Mouse (Mus musculus): ENCODE results near the gene Tmem178. TPM values are rescaled to one million over a fixed set of nuclear protein-coding genes. Genes with fewer than 3 reads are reported as not detected.

Gene Tmem178
- polyA plus RNA-seq, 1 experiment from 2014 or later, result 4.8 TPM

DNA sequence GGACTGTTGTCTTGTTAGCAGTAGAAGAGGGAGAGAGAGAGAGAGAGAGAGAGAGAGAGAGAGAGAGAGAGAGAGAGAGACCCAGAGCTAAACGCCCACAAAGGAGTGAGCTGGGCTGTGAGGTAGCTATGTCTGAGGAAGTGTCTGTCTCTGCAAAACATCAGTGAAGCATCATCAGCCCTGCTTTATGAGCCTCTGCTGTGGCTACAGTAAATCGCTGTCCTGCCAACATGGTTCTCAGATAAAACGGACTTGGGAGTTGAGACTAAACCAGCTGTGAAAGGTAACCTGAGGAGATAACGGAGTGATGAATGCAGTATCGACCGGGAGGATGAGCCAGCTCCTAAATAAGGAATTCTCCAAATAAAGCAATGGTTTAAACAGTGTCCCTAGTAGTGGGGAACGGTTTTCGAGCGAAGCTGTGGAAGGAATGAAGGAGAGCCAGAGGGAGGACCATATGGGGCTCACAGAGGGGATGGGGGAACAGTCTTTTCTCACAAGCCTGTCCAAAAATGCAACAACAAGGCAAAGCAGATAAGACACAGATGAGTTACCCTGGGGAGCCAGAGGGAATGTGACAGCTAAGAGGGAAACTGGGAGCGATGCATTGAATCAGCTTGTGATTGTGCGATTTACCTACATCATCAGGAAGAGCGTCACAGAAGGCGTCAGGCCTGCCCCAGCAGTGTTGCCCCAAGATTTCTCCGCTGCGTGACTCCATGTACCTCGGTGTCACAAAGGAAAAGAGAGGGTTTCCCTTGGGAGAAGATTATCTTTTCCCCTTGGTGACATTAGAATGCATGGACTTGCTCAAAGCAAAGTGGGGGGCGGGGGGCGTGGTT is 66.6 kb downstream of the Tmem178 start:
- no peaks in the 10 kb centered on the region for H3K9me3 ChIP-seq
- peaks cover 30% of the 10 kb centered on the region for H3K4me1 ChIP-seq
- no peak overlapping the region for H3K27ac ChIP-seq
- H3K4me3 ChIP-seq, result no peak overlapping the region
- WGBS, result 85% methylated on average over 18 of the region's 18 CpGs
- DNase-seq (ENCODE audit: extremely low spot score, low spot score), result no peak
- no peaks in the 10 kb centered on the region for H3K27me3 ChIP-seq (ENCODE audit: poor library complexity, severe bottlenecking)
- no peaks in the 10 kb centered on the region for H3K36me3 ChIP-seq (replicated peaks)

GRCm38 (mm10) chr17:81015814-81016447 is 71.5 kb downstream of the Tmem178 start:
- peak; percentile 46 for DNase-seq (ENCODE audit: extremely low spot score, low spot score)
- no peaks in the 10 kb centered on the region for H3K36me3 ChIP-seq (replicated peaks)
- H3K9me3 ChIP-seq, result no peaks in the 10 kb centered on the region
- H3K27me3 ChIP-seq (ENCODE audit: poor library complexity, severe bottlenecking), result no peaks in the 10 kb centered on the region
- H3K27ac ChIP-seq, result no peak overlapping the region
- 0 out of 2 replicates have a peak, but pooled peaks cover 13% of the 10 kb centered on the region for H3K4me1 ChIP-seq
- 54% methylated on average over 4 of the region's 4 CpGs for WGBS
- H3K4me3 ChIP-seq, result no peak overlapping the region

GRCm38 (mm10) chr17:81017132-81017531 is 72.7 kb downstream of the Tmem178 start:
- Histone ChIP-seq H3K27ac (no peak overlapping the region), H3K27me3 (ENCODE audit: poor library complexity, severe bottlenecking) (no peaks in the 10 kb centered on the region), H3K4me3 (no peak overlapping the region), H3K36me3 (replicated peaks) (no peaks in the 10 kb centered on the region), H3K4me1 (0 out of 2 replicates have a peak, but pooled peaks cover 4% of the 10 kb centered on the region), H3K9me3 (no peaks in the 10 kb centered on the region)
- no peak for DNase-seq (ENCODE audit: extremely low spot score, low spot score)
- 64% methylated on average over 1 of the region's 1 CpGs for WGBS

GRCm38 (mm10) chr17:81027331-81027730 is 82.9 kb downstream of the Tmem178 start:
- Histone ChIP-seq H3K9me3 (no peaks in the 10 kb centered on the region), H3K4me1 (no peaks in the 10 kb centered on the region), H3K36me3 (replicated peaks) (peaks cover 73% of the 10 kb centered on the region), H3K27me3 (ENCODE audit: poor library complexity, severe bottlenecking) (no peaks in the 10 kb centered on the region), H3K4me3 (no peak overlapping the region), H3K27ac (no peak overlapping the region)
- no peak for DNase-seq (ENCODE audit: extremely low spot score, low spot score)
- 97% methylated on average over 6 of the region's 6 CpGs for WGBS

DNA sequence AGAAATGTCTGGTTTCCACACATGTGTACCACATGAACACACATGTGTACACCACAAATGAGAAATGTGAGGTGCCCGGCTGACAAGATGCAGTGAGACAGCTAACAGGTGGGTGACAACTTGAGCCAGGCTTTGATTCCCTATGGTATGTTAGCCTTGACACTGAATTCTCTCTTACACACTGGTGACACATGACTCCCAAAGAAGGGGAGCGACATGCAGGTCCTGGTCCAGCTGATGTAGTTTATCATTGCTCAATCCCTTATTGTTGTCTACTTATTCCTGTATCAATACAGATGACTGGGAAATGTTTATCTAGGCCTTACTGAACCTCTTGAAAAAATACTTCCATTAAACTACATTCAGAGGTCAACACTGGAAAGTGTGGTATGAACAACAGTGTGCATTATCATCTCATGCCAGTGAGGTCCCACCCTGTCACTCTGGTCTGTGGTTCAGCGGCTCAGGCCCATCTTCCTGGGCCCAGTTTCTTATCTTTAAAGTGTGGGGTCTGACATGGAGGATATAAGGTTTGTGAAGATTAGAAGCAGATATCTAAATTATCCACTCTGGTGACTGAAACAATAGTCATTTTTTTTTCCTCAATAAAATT is 87.5 kb downstream of the Tmem178 start:
- 95% methylated on average over 3 of the region's 3 CpGs for WGBS
- peaks cover 61% of the 10 kb centered on the region for H3K36me3 ChIP-seq (replicated peaks)

GRCm38 (mm10) chr17:81032957-81033356 is 88.5 kb downstream of the Tmem178 start:
- Histone ChIP-seq H3K27me3 (ENCODE audit: poor library complexity, severe bottlenecking) (no peaks in the 10 kb centered on the region), H3K4me1 (no peaks in the 10 kb centered on the region), H3K27ac (no peak overlapping the region), H3K9me3 (no peaks in the 10 kb centered on the region), H3K4me3 (no peak overlapping the region), H3K36me3 (replicated peaks) (peaks cover 67% of the 10 kb centered on the region)
- WGBS, result 85% methylated on average over 2 of the region's 2 CpGs
- DNase-seq (ENCODE audit: extremely low spot score, low spot score), result no peak

More for the DNA sequence above, 87.5 kb downstream of the Tmem178 start:
- no peak for DNase-seq (ENCODE audit: extremely low spot score, low spot score)
- Histone ChIP-seq H3K9me3 (no peaks in the 10 kb centered on the region), H3K4me1 (no peaks in the 10 kb centered on the region), H3K4me3 (no peak overlapping the region), H3K27ac (no peak overlapping the region), H3K27me3 (ENCODE audit: poor library complexity, severe bottlenecking) (no peaks in the 10 kb centered on the region)

GRCm38 (mm10) chr17:81035354-81035753 is 90.9 kb downstream of the Tmem178 start:
- no peaks in the 10 kb centered on the region for H3K9me3 ChIP-seq
- no peak overlapping the region for H3K4me3 ChIP-seq
- no peaks in the 10 kb centered on the region for H3K27me3 ChIP-seq (ENCODE audit: poor library complexity, severe bottlenecking)
- peaks cover 72% of the 10 kb centered on the region for H3K36me3 ChIP-seq (replicated peaks)
- DNase-seq (ENCODE audit: extremely low spot score, low spot score), result no peak
- no peaks in the 10 kb centered on the region for H3K4me1 ChIP-seq
- 92% methylated on average over 5 of the region's 5 CpGs for WGBS
- H3K27ac ChIP-seq, result no peak overlapping the region

- Histone ChIP-seq H3K36me3 (replicated peaks) (peaks cover 83% of the 10 kb centered on the region), H3K27ac (no peak overlapping the region), H3K9me3 (no peaks in the 10 kb centered on the region), H3K4me3 (no peak overlapping the region), H3K27me3 (ENCODE audit: poor library complexity, severe bottlenecking) (no peaks in the 10 kb centered on the region), H3K4me1 (no peaks in the 10 kb centered on the region)
- 94% methylated on average over 2 of the region's 2 CpGs for WGBS
- DNase-seq (ENCODE audit: extremely low spot score, low spot score), result no peak
Measured at GRCm38 (mm10) chr17:81038707-81039408, 94.4 kb downstream of the Tmem178 start.

DNA sequence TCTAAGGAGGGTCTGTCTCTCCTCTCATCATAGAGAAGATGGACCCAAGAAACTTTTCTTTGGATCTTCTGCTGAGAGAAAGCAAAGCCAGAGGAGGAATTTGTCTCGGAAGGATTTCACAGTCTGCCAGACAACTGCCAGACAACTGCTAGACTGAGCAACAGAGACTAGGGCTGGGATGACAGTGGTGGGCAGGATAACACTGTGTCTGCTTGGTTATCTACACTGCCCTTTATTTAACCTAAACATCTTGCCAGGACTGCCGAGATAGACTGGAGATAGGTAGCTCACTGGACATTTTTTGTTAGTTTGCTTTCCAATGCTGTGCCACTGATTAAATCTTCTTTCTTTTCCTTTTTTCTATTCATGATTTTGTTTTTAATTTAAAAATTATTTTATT is 97.2 kb downstream of the Tmem178 start:
- Histone ChIP-seq H3K36me3 (replicated peaks) (peaks cover 78% of the 10 kb centered on the region), H3K4me3 (no peak overlapping the region), H3K27ac (no peak overlapping the region), H3K4me1 (no peaks in the 10 kb centered on the region), H3K27me3 (ENCODE audit: poor library complexity, severe bottlenecking) (no peaks in the 10 kb centered on the region), H3K9me3 (no peaks in the 10 kb centered on the region)
- DNase-seq (ENCODE audit: extremely low spot score, low spot score), result no peak
- 97% methylated on average over 2 of the region's 2 CpGs for WGBS

DNA sequence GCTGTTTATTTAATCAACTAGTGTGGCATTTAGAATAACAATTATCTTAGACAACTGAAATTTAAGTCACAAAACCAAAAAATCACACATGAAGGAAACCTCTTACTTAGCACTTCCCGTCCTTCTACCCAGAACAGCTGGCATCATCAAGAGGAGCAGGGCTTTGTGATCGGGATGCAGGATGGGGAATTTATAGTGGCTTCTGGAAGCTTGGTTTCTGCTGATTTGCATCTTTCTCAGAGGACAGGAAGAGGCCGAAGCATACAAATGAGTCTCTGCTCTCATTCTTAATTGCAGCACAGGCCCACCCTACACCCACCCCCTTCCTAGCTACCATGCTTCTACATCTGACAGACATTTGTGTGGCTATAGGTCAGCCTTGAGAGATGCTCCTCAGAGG is 99.9 kb downstream of the Tmem178 start:
- no peak for DNase-seq (ENCODE audit: extremely low spot score, low spot score)

DNA sequence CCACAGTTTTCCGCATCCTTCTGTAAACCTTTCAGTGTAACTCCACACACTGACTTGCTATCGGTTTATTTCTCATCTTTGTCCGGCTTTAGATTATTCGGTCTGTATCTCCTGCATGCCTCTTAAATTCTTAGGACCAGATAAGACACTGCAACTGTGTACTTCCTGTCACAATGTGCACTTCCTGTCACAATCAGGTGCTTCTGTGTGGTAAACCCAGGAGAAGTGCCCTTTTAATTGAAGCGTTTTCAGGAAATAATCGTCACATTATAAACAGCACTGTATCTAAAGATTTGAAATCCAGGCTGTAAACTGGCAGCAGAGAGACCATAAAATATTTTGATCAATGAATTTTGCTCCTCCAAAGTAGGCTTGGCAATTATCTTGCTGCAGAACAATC is 100.7 kb downstream of the Tmem178 start:
- Histone ChIP-seq H3K27me3 (ENCODE audit: poor library complexity, severe bottlenecking) (no peaks in the 10 kb centered on the region), H3K4me3 (no peak overlapping the region), H3K36me3 (replicated peaks) (peaks cover 59% of the 10 kb centered on the region), H3K4me1 (peaks cover 3% of the 10 kb centered on the region; the same call in 1 of the 2 replicates), H3K9me3 (no peaks in the 10 kb centered on the region), H3K27ac (no peak overlapping the region)
- DNase-seq (ENCODE audit: extremely low spot score, low spot score), result no peak
- WGBS, result 97% methylated on average over 6 of the region's 6 CpGs

More for the DNA sequence above, 99.9 kb downstream of the Tmem178 start:
- H3K27me3 ChIP-seq (ENCODE audit: poor library complexity, severe bottlenecking), result no peaks in the 10 kb centered on the region
- H3K4me1 ChIP-seq, result peaks cover 3% of the 10 kb centered on the region; the same call in 1 of the 2 replicates
- H3K27ac ChIP-seq, result no peak overlapping the region
- no peak overlapping the region for H3K4me3 ChIP-seq
- no peaks in the 10 kb centered on the region for H3K9me3 ChIP-seq
- 95% methylated on average over 3 of the region's 3 CpGs for WGBS
- H3K36me3 ChIP-seq (replicated peaks), result peaks cover 61% of the 10 kb centered on the region

GRCm38 (mm10) chr17:81045525-81046150 is 101.2 kb downstream of the Tmem178 start:
- DNase-seq (ENCODE audit: extremely low spot score, low spot score), result no peak
- peaks cover 57% of the 10 kb centered on the region for H3K36me3 ChIP-seq (replicated peaks)
- H3K27me3 ChIP-seq (ENCODE audit: poor library complexity, severe bottlenecking), result no peaks in the 10 kb centered on the region
- H3K4me3 ChIP-seq, result no peak overlapping the region
- H3K4me1 ChIP-seq, result peaks cover 3% of the 10 kb centered on the region; the same call in 1 of the 2 replicates
- WGBS, result 94% methylated on average over 9 of the region's 9 CpGs
- no peak overlapping the region for H3K27ac ChIP-seq
- no peaks in the 10 kb centered on the region for H3K9me3 ChIP-seq

Measured in forebrain, embryonic 10.5 days (tissue).